Mouse (Mus musculus): Measurements from ENCODE around the gene Myrf. TPM values are rescaled to one million over a fixed set of nuclear protein-coding genes. Genes with fewer than 3 reads are reported as not detected.

The Myrf gene
- total RNA-seq, 2 experiments from 2014 or later, result 1.6 to 1.8 TPM

DNA sequence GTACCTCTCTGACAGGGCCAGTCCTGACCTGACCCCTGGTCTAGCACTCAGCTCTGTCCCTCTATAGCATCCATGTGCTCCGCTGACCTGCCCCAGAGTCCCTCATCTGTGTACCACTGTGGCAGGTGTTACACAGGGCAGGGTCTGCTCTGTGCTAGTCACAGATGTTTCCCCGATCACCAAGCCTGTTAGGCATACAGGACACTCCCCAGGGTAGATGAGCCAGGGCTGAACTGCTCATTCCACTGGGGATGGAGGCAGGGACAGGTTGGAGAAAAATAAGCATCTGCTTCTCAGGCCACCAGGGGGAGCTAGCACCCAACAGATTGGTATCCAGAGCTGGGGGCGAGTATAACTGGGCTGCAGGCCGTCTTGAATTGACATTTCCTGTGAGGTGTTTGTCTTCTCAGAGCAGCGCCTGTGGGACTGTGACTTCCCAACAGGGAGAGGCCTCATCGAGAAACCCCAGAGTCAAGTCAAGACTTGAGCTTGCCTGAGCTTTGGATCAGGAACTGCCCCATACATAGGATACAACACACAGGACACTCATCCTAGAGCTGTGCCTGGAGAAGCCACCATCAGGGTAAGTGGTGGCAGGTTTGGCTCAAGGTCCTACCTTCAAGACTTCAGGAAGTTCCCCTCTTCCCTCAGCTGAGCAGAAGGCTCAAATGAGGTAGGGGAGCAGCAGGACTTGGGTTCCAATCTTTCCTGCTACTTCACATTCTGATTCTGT lies 17.9 kb upstream of the Myrf start:
- intact Hi-C loops (cut with DNase I), result loop anchor here (2.0 kb wide), 1 partner anchor 226 kb away; no protein-coding TSS in a partner anchor
- peak; percentile 89 for DNase-seq

DNA sequence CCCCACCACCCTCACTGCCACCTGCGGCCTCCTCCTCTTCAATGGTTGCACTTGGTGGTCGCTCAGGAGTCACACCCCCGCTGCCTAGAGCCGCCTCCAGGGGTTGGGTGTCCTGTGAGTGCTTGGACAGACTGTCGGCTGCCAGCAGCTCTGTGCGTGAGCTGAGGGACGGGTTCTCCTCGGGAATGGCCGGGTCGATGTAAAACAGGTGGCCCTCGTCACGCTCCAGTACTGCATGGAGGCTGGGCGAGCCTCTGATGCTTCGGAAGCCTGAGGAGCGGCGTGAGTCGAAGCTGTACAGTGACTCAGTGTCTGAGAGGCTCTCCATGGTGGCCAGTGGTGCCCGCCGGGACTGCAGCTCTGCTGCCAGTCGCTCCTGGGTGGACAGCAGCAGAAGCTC lies 7.6 kb upstream of the Myrf start:
- intact Hi-C loops (cut with DNase I), result no loop called here
- DNase-seq, result no peak

DNA sequence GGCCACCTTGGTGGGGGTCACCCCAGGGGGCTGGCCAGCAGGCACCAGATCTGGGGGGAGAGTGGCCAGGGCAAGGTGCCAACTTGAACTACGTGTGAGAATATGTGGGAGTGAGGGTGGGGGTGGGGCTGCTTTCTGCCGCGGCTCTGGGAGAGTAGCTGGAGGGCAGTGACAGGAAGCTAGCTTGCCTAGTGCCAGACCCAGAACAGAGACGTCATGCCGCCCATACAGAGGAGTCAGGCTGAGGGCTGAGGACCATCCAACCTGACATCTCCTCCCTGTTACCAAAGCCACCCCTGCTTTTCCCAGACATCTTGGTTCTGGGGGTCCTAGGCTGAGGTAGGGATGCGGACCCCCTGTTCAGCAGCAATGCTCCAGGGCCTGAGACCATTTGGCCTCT lies 6.6 kb upstream of the Myrf start:
- DNase-seq, result no peak
- intact Hi-C loops (cut with DNase I), result no loop called here

GRCm38 (mm10) chr19:10244183-10244582 lies 3.6 kb upstream of the Myrf start:
- intact Hi-C loops (cut with DNase I), result no loop called here
- peak; percentile 53 for DNase-seq

DNA sequence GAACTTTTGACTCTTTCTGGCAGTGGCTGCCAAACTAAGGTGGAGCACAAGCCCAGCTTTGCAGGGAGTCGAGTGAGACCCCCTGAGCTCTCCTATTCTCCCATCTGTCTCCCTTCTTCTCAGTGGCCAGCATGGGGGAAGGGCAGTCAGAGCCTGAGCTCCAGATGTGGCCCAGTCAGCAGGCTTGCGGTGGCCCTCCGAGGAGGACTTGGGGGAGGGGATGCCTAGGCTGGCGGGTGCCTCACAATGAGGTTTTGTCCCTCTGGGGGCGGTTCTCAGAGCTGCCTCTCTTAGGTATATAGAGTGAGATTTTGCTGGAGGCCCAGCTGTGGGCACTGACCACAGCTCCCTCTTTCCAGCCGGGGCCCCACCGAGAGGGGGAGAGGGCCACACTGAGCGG lies 2.4 kb upstream of the Myrf start:
- intact Hi-C loops (cut with DNase I), result no loop called here
- DNase-seq, result no peak

GRCm38 (mm10) chr19:10239975-10240653 lies 434 bp downstream of the Myrf start:
- intact Hi-C loops (cut with DNase I), result no loop called here
- DNase-seq, result no peak

- no peak for DNase-seq
- intact Hi-C loops (cut with DNase I), result no loop called here
These were observed 1.1 kb downstream of the Myrf start for GRCm38 (mm10) chr19:10239419-10239818.

GRCm38 (mm10) chr19:10238477-10238876 lies 2.1 kb downstream of the Myrf start:
- intact Hi-C loops (cut with DNase I), result no loop called here
- no peak for DNase-seq

DNA sequence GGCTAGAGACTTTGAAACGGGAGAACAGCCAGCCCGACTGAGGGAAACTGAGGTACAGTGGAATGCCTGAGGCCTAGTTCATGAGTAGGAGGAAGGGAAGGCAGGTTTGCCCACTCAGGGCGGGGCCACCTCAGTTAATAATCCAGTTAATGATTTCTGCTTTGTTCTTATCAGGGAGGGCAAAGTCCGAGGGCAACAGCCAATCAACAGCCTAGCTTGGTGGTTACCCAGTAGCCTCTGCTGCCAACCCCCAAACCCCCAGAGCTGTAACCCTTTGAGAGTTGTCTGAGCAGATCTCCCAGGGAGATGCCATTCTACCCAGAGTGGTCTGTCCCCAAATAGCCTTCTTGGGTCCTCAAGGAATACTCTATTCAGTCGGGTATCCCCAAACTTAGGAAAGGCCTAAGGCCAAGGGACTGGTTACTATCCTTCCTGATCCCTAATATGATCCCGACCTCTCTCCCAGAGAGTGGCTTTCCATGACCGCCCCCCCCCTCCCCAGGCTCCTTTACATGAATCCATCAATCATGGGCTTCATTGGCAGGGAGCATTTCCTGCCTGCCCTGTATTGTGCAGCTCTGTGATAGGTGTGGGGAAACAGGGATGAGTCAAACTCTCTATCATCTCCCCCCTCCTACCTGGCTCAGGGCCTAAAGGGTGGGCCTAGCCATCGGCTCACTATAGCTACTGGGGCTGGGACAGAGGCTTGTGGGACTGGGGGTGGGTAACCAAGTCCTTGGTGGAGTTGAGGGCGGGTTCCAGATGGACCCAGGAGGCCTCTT lies 4.6 kb downstream of the Myrf start:
- intact Hi-C loops (cut with DNase I), result no loop called here
- no peak for DNase-seq

DNA sequence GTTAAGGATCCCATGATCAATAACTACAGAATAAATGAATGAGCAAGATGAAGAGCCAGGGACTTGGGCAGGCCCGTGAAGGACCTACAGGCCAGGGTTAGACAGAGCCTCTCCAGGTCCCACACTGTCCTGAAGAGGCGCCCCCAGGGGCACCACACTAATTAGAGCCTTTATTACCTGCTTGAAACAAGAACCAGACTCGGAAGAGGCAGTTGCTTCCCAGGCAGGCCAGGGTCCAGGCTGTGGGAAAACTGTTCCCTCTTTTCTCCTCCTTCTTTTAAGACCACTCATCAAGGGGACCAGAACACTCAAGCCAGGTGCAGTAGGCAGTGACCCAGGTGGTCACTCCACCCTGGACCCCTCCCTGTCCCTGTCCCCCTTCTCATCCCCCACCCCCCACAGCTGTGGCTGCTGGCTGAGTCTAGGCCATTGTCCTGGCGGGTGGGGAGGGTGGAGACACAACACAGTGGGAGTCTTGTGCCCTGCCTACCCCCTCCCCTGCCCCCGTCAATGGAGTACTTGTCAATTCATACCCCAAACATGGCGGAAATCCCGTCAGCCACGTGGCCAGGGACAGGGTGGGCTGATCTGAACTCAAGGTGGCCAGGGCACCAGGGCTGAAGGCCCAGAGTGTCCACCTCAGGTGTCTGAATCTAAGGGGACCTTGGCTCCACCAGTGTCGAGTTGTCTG lies 8.1 kb downstream of the Myrf start:
- no peak for DNase-seq
- intact Hi-C loops (cut with DNase I), result no loop called here

DNA sequence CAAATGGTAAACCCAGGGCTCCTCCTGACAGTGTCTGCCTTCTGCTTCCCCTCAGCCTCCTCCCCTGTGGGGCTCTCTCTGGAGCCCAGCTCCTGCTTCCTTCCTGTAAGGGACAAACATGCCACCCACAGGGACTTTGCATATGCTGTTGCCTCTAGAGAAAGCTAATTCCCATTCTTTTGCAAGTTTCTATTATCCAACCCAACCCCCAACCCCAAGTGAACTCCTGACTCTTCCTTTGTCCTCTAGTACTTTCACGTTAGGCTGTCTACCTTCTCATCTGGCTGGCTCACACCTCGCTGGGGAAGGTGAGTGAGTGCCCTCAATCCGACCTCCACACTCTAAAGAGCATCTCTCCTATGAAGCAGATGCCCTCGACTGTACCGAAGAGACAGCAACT lies 8.7 kb downstream of the Myrf start:
- no peak for DNase-seq
- intact Hi-C loops (cut with DNase I), result no loop called here

DNA sequence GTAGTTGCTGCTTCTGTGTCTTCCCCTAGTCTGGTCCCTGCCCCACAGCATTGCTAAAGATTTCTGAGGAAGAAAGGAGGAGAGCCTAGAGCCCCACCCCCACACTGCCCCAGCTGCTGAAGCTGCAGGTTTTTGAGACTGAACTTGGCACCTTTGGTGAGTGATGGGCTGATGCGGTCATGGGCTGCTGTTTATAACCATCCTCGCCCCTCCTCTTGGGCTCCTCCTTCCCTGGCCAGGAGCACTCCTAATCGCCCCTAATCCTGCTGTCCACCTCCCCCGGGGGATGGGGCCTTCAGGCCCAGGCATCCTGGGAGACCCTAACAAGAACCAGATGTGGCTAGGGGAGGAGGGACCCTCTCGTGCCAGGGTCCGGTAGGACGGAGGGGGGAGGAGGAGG lies 9.5 kb downstream of the Myrf start:
- intact Hi-C loops (cut with DNase I), result no loop called here
- DNase-seq, result no peak

GRCm38 (mm10) chr19:10225767-10226166 lies 14.8 kb downstream of the Myrf start:
- intact Hi-C loops (cut with DNase I), result no loop called here
- no peak for DNase-seq

- DNase-seq, result no peak
- intact Hi-C loops (cut with DNase I), result no loop called here
These were observed 15.7 kb downstream of the Myrf start for GRCm38 (mm10) chr19:10224637-10225453.

GRCm38 (mm10) chr19:10223561-10223960 lies 17.0 kb downstream of the Myrf start:
- no peak for DNase-seq
- intact Hi-C loops (cut with DNase I), result no loop called here

GRCm38 (mm10) chr19:10222656-10223055 lies 17.9 kb downstream of the Myrf start:
- DNase-seq, result no peak
- intact Hi-C loops (cut with DNase I), result no loop called here

- intact Hi-C loops (cut with DNase I), result no loop called here
- no peak for DNase-seq
These were observed 19.0 kb downstream of the Myrf start for GRCm38 (mm10) chr19:10221585-10221984.

- intact Hi-C loops (cut with DNase I), result no loop called here
- DNase-seq, result no peak
These were observed 21.0 kb downstream of the Myrf start for GRCm38 (mm10) chr19:10219593-10219992.

DNA sequence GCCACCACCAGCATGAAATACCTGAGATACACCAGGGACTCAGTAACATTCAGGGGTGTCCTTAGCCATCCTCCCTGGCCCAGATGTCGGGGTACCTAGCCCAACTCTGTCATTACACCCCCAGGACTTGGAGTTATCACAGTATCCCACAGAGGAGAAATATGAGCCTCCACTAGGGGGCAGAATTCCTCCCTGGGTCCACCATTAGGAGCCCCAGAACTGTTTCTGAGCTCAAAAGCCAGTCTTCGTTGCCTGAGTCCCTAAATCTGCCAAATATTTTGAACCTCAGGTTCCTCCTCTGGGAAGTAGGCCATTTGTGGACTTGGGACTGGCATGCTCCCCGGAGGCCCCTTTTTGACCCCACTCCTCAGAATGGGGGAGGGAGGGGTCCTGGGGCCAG lies 21.4 kb downstream of the Myrf start:
- no peak for DNase-seq
- intact Hi-C loops (cut with DNase I), result no loop called here

DNA sequence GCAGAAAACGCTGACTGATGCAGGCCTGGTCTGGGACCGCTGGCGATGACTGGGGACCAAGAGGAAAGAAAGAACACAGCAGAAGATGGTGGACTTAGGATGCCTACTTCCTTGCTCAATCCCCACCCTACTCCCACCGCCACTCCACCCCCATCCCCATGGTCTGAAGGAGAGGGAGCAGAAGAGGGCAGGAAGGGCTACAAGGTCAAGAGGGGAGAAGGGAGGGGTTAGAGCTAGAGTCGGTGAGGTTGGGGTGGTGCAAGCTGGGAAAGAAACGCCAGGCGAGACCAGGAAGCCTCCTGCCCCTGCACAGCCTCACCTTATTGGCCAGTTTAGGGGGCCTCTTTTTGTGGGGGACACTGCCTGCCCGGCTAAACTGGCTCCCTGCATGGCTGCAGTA lies 24.4 kb downstream of the Myrf start:
- intact Hi-C loops (cut with DNase I), result no loop called here
- no peak for DNase-seq

Data from left cerebral cortex, postnatal 4 days (tissue).